Mouse (Mus musculus) CH12.LX (cell line): ENCODE data around the gene Gpr179.

Experiments
- CHD1 ChIP-seq: IDR thresholded peaks from 2 replicates; pipeline ENCODE4 v1.6.1; 2012; ENCODE audit warnings: low read depth, low read length, improper control_type of control experiment, inconsistent platforms
- CTCF ChIP-seq, 2 experiments: IDR thresholded peaks in 1 of 2; conservative IDR thresholded peaks in 1 of 2; 2 replicates each; pipeline ENCODE4 v1.5.1; 2011 to 2012; ENCODE audit warnings: low read depth in 2 of 2, low read length in 2 of 2, improper control_type of control experiment in 1 of 2, inconsistent platforms in 1 of 2, mild to moderate bottlenecking in 1 of 2, moderate library complexity in 1 of 2
- EP300 ChIP-seq: IDR thresholded peaks from 2 replicates; pipeline ENCODE4 v1.6.1; 2011; ENCODE audit warnings: low read length, improper control_type of control experiment
- HCFC1 ChIP-seq: IDR thresholded peaks from 2 replicates; pipeline ENCODE4 v1.6.1; 2012; ENCODE audit warnings: low read depth, mild to moderate bottlenecking, inconsistent platforms, low read length, improper control_type of control experiment
- KAT2A ChIP-seq: IDR thresholded peaks from 2 replicates; pipeline ENCODE4 v1.6.1; 2012; ENCODE audit warnings: low read length, improper control_type of control experiment, inconsistent platforms; ENCODE audit not compliant: insufficient replicate concordance
- MAX ChIP-seq: IDR thresholded peaks from 2 replicates; pipeline ENCODE4 v1.6.1; 2011; ENCODE audit warnings: low read length, improper control_type of control experiment
- NRF1 ChIP-seq: IDR thresholded peaks from 2 replicates; pipeline ENCODE4 v1.6.1; 2014; ENCODE audit warnings: low read depth, mild to moderate bottlenecking, inconsistent platforms, low read length, improper control_type of control experiment, moderate library complexity
- USF1 ChIP-seq: IDR thresholded peaks from 2 replicates; pipeline ENCODE4 v1.6.1; 2014; ENCODE audit warnings: low read depth, mild to moderate bottlenecking, inconsistent platforms, low read length, improper control_type of control experiment

- TF ChIP-seq CTCF (conservative IDR thresholded peaks at IDR 0.05 in 1 of 2, IDR thresholded peaks at IDR 0.05 in 1 of 2; ENCODE audit: low read depth in 2 of 2, low read length in 2 of 2) (peak; percentile 94 to 99), NRF1 (0 out of 2 replicates have a peak, but pooled peaks have one; percentile 13), EP300 (no peak), KAT2A (no peak), CHD1 (peak; percentile 61; the same call in 1 of the 2 replicates), USF1 (peak; percentile 18), MAX (peak; percentile 93), HCFC1 (peak; percentile 57)
Measured at GRCm38 (mm10) chr11:97399958-97400710, 48.3 kb upstream of the Gpr179 start.
